Mouse (Mus musculus): Measurements from ENCODE around the gene Med22. TPM values are rescaled to one million over a fixed set of nuclear protein-coding genes. Genes with fewer than 3 reads are reported as not detected.

Gene Med22
- polyA plus RNA-seq, 1 experiment from 2014 or later: 108 TPM

Other genes starting within 250 kb of the Med22 start
- not detected in 2 replicates for gene Lcn4, start 239.4 kb downstream of the Med22 start, polyA plus RNA-seq (2015; fragmentation: Nextera tagmentation; extraction: Ambion mirVana)
- not detected in 2 replicates for gene Abo, start 45.7 kb downstream of the Med22 start, polyA plus RNA-seq (2015; fragmentation: Nextera tagmentation; extraction: Ambion mirVana)
- gene Surf6, start 7.8 kb downstream of the Med22 start, polyA plus RNA-seq (2015; fragmentation: Nextera tagmentation; extraction: Ambion mirVana): 29.4 and 32.2 TPM in 2 replicates
- 385 and 446 TPM in 2 replicates for gene Rpl7a, start 87 bp upstream of the Med22 start, polyA plus RNA-seq (2015; fragmentation: Nextera tagmentation; extraction: Ambion mirVana)
- gene Surf2, start 5.7 kb upstream of the Med22 start, polyA plus RNA-seq (2015; fragmentation: Nextera tagmentation; extraction: Ambion mirVana): 56.6 and 58.4 TPM in 2 replicates
- 89.2 and 97.5 TPM in 2 replicates for gene Surf1, start 5.9 kb upstream of the Med22 start, polyA plus RNA-seq (2015; fragmentation: Nextera tagmentation; extraction: Ambion mirVana)
- gene Surf4, start 23.3 kb upstream of the Med22 start, polyA plus RNA-seq (2015; fragmentation: Nextera tagmentation; extraction: Ambion mirVana): 110 and 126 TPM in 2 replicates
- 0.13 and 0.61 TPM in 2 replicates for gene Stkld1, start 23.4 kb upstream of the Med22 start, polyA plus RNA-seq (2015; fragmentation: Nextera tagmentation; extraction: Ambion mirVana)
- 38.0 and 39.2 TPM in 2 replicates for gene Rexo4, start 53.7 kb upstream of the Med22 start, polyA plus RNA-seq (2015; fragmentation: Nextera tagmentation; extraction: Ambion mirVana)
- gene Adamts13, start 62.7 kb upstream of the Med22 start, polyA plus RNA-seq (2015; fragmentation: Nextera tagmentation; extraction: Ambion mirVana): 0.09 TPM in 1 of 2 replicates, not detected in the other
- 98.5 and 103 TPM in 2 replicates for gene Cacfd1, start 99.2 kb upstream of the Med22 start, polyA plus RNA-seq (2015; fragmentation: Nextera tagmentation; extraction: Ambion mirVana)
- gene Slc2a6, start 117.3 kb upstream of the Med22 start, polyA plus RNA-seq (2015; fragmentation: Nextera tagmentation; extraction: Ambion mirVana): 17.2 and 20.0 TPM in 2 replicates
- gene Mymk, start 161.5 kb upstream of the Med22 start, polyA plus RNA-seq (2015; fragmentation: Nextera tagmentation; extraction: Ambion mirVana): 2.5 and 3.4 TPM in 2 replicates
- gene Adamtsl2, start 168.7 kb upstream of the Med22 start, polyA plus RNA-seq (2015; fragmentation: Nextera tagmentation; extraction: Ambion mirVana): 7.2 and 7.7 TPM in 2 replicates
- 10.1 and 10.3 TPM in 2 replicates for gene Fam163b, start 231.8 kb upstream of the Med22 start, polyA plus RNA-seq (2015; fragmentation: Nextera tagmentation; extraction: Ambion mirVana)

Measured in neural tube, embryonic 15.5 days (tissue).